Mouse (Mus musculus) forebrain, embryonic 14.5 days (tissue): ENCODE measurements at regions not wholly inside any gene's neighbourhood (a gene's known extent, or its start where the extent isn't known, plus 50 kb on each side); places are given as distances from the start of the nearest gene placed in this dataset.

Source experiments
- ATAC-seq: fragments of 200-750 bp; cut with Nextera tagmentation; 2 replicates; pipeline ENCODE4 v1.8.0; 2017; ENCODE audit warnings: mild to moderate bottlenecking, moderate library complexity
- DNase-seq: peaks from one replicate; pipeline ENCODE4 v3.0.0-alpha.2; 2015; ENCODE audit warnings: low spot score
- H3K27ac ChIP-seq: fragments of 300-500 bp; sonication (generic); 2 replicates; pipeline ENCODE4 v1.5.1; 2014; ENCODE audit warnings: low read depth, mild to moderate bottlenecking, control low read depth, low read length, moderate library complexity
- H3K27me3 ChIP-seq: fragments of 300-500 bp; sonication (generic); replicated peaks from 2 replicates; pipeline ENCODE4 v1.6.1; 2014; ENCODE audit warnings: low read length, control low read depth, mixed read lengths; ENCODE audit not compliant: control insufficient read depth, insufficient read depth
- H3K36me3 ChIP-seq: fragments of 300-500 bp; sonication (generic); 2 replicates; pipeline ENCODE4 v1.6.1; 2014; ENCODE audit warnings: low read length, control low read depth; ENCODE audit not compliant: control insufficient read depth, insufficient read depth
- H3K4me1 ChIP-seq: fragments of 300-500 bp; sonication (generic); 2 replicates; pipeline ENCODE4 v1.6.1; 2014; ENCODE audit warnings: antibody characterized with exemption, low read length, control low read depth; ENCODE audit not compliant: control insufficient read depth, insufficient read depth
- H3K4me2 ChIP-seq: fragments of 300-500 bp; sonication (generic); 2 replicates; pipeline ENCODE4 v1.6.1; 2014; ENCODE audit warnings: mild to moderate bottlenecking, control low read depth, low read length
- H3K4me3 ChIP-seq: fragments of 300-500 bp; sonication (generic); 2 replicates; pipeline ENCODE4 v1.5.1; 2014; ENCODE audit warnings: low read depth, low read length, control low read depth
- H3K9ac ChIP-seq: fragments of 300-500 bp; sonication (generic); 2 replicates; pipeline ENCODE4 v1.6.1; 2014; ENCODE audit warnings: mild to moderate bottlenecking, low read length, control low read depth, moderate library complexity
- H3K9me3 ChIP-seq: fragments of 300-500 bp; sonication (generic); replicated peaks from 2 replicates; pipeline ENCODE4 v1.6.1; 2016; ENCODE audit warnings: low read length, control low read depth, mixed read lengths; ENCODE audit not compliant: control insufficient read depth
- WGBS: fragments of 180-500 bp; shearing (Covaris S2); extraction: QIAGEN DNeasy Blood & Tissue Kit; methylation state at CpG from one replicate; pipeline ENCODE4 v1.1.7; 2014; 5-methylcytosine and 5-hydroxymethylcytosine counted together

GRCm38 (mm10) chr2:105516267-105517133, 117.4 kb upstream of the Rcn1 start:
- Histone ChIP-seq H3K9me3 (no peaks in the 10 kb centered on the region), H3K36me3 (no peaks in the 10 kb centered on the region), H3K9ac (no peak overlapping the region), H3K4me1 (peaks cover 20% of the 10 kb centered on the region), H3K27ac (peak overlapping the region; percentile 56; the same call in 1 of the 2 replicates), H3K27me3 (no peaks in the 10 kb centered on the region), H3K4me2 (0 out of 2 replicates have a peak overlapping the region, but pooled peaks have one; percentile 4), H3K4me3 (no peak overlapping the region)
- DNase-seq (peak; percentile 94), ATAC-seq (peak; percentile 93)
- WGBS = 17% methylated on average over 6 of the region's 6 CpGs

GRCm38 (mm10) chr2:105521841-105522240, 122.7 kb upstream of the Rcn1 start:
- ATAC-seq (no peak), DNase-seq (no peak)
- Histone ChIP-seq H3K4me2 (no peak overlapping the region), H3K9me3 (no peaks in the 10 kb centered on the region), H3K27ac (no peak overlapping the region), H3K4me1 (peaks cover 17% of the 10 kb centered on the region), H3K36me3 (no peaks in the 10 kb centered on the region), H3K9ac (no peak overlapping the region), H3K27me3 (no peaks in the 10 kb centered on the region), H3K4me3 (no peak overlapping the region)
- 25% methylated on average over 4 of the region's 4 CpGs for WGBS

- H3K9me3 ChIP-seq = no peaks in the 10 kb centered on the region
- ATAC-seq (peak; percentile 86), DNase-seq (peak; percentile 90)
- no peak overlapping the region for H3K27ac ChIP-seq
- no peaks in the 10 kb centered on the region for H3K27me3 ChIP-seq
- H3K4me1 ChIP-seq = peaks cover 8% of the 10 kb centered on the region; the same call in 1 of the 2 replicates
- H3K9ac ChIP-seq = no peak overlapping the region
- H3K36me3 ChIP-seq = no peaks in the 10 kb centered on the region
- no peak overlapping the region for H3K4me3 ChIP-seq
- no peak overlapping the region for H3K4me2 ChIP-seq
- WGBS = 1% methylated on average over 5 of the region's 5 CpGs
Measured at GRCm38 (mm10) chr2:105523297-105523802, 124.2 kb upstream of the Rcn1 start.

- no peaks in the 10 kb centered on the region for H3K36me3 ChIP-seq
- H3K4me3 ChIP-seq = no peak overlapping the region
- no peaks in the 10 kb centered on the region for H3K27me3 ChIP-seq
- no peak for DNase-seq
- ATAC-seq = no peak
- no peaks in the 10 kb centered on the region for H3K9me3 ChIP-seq
- H3K9ac ChIP-seq = no peak overlapping the region
- peaks cover 8% of the 10 kb centered on the region; the same call in 1 of the 2 replicates for H3K4me1 ChIP-seq
- no peak overlapping the region for H3K4me2 ChIP-seq
- WGBS = 83% methylated on average over 7 of the region's 7 CpGs
- H3K27ac ChIP-seq = no peak overlapping the region
Measured at GRCm38 (mm10) chr2:105525111-105525610, 126.0 kb upstream of the Rcn1 start.

- H3K4me1 ChIP-seq = 0 out of 2 replicates have a peak, but pooled peaks cover 4% of the 10 kb centered on the region
- H3K4me3 ChIP-seq = no peak overlapping the region
- H3K9me3 ChIP-seq = no peaks in the 10 kb centered on the region
- WGBS = 91% methylated on average over 8 of the region's 8 CpGs
- no peak overlapping the region for H3K9ac ChIP-seq
- no peak for ATAC-seq
- no peak overlapping the region for H3K4me2 ChIP-seq
- no peak for DNase-seq
- no peak overlapping the region for H3K27ac ChIP-seq
- H3K27me3 ChIP-seq = no peaks in the 10 kb centered on the region
- no peaks in the 10 kb centered on the region for H3K36me3 ChIP-seq
Measured at GRCm38 (mm10) chr2:105528535-105528934, 129.4 kb upstream of the Rcn1 start.

- Histone ChIP-seq H3K9me3 (no peaks in the 10 kb centered on the region), H3K4me1 (no peaks in the 10 kb centered on the region), H3K4me2 (no peak overlapping the region), H3K9ac (no peak overlapping the region), H3K27me3 (no peaks in the 10 kb centered on the region), H3K4me3 (no peak overlapping the region), H3K36me3 (no peaks in the 10 kb centered on the region), H3K27ac (no peak overlapping the region)
- ATAC-seq (no peak), DNase-seq (no peak)
- 89% methylated on average over 13 of the region's 13 CpGs for WGBS
Measured at GRCm38 (mm10) chr2:105544099-105544498, 124.6 kb upstream of the Pax6 start.

GRCm38 (mm10) chr2:105552092-105552491, 116.6 kb upstream of the Pax6 start:
- no peak overlapping the region for H3K4me3 ChIP-seq
- no peaks in the 10 kb centered on the region for H3K9me3 ChIP-seq
- no peaks in the 10 kb centered on the region for H3K4me1 ChIP-seq
- H3K36me3 ChIP-seq = no peaks in the 10 kb centered on the region
- no peak overlapping the region for H3K9ac ChIP-seq
- no peaks in the 10 kb centered on the region for H3K27me3 ChIP-seq
- ATAC-seq = no peak
- DNase-seq = no peak
- 79% methylated on average over 2 of the region's 2 CpGs for WGBS
- H3K4me2 ChIP-seq = no peak overlapping the region
- no peak overlapping the region for H3K27ac ChIP-seq

- Histone ChIP-seq H3K9ac (no peak overlapping the region), H3K4me1 (peaks cover 3% of the 10 kb centered on the region; the same call in 1 of the 2 replicates), H3K4me3 (no peak overlapping the region), H3K27ac (no peak overlapping the region), H3K36me3 (no peaks in the 10 kb centered on the region), H3K27me3 (no peaks in the 10 kb centered on the region), H3K4me2 (no peak overlapping the region), H3K9me3 (no peaks in the 10 kb centered on the region)
- 10% methylated on average over 2 of the region's 2 CpGs for WGBS
- DNase-seq = peak; percentile 61
- peak; percentile 55 for ATAC-seq
Measured at GRCm38 (mm10) chr2:105586782-105587181, 81.9 kb upstream of the Pax6 start.

GRCm38 (mm10) chr2:105594131-105594530, 74.6 kb upstream of the Pax6 start:
- H3K4me1 ChIP-seq = no peaks in the 10 kb centered on the region
- H3K27ac ChIP-seq = no peak overlapping the region

More at GRCm38 (mm10) chr2:105594131-105594530, 74.6 kb upstream of the Pax6 start:
- no peak overlapping the region for H3K4me2 ChIP-seq
- no peak overlapping the region for H3K4me3 ChIP-seq
- H3K36me3 ChIP-seq = no peaks in the 10 kb centered on the region
- H3K9ac ChIP-seq = no peak overlapping the region
- DNase-seq (no peak), ATAC-seq (no peak)
- H3K9me3 ChIP-seq = no peaks in the 10 kb centered on the region
- no peaks in the 10 kb centered on the region for H3K27me3 ChIP-seq
- 89% methylated on average over 2 of the region's 2 CpGs for WGBS
